ENCODE assay signal across 8 mouse cellular contexts in genomic region chr17:46075116-46075485, GRCm38 (mm10). TPM values are rescaled to one million over a fixed set of nuclear protein-coding genes. Genes with fewer than 3 reads are reported as not detected.
DNase-seq lines count a peak whose midpoint lies in the region; TF ChIP-seq lines count a peak whose summit lies in the region.

No protein-coding gene starts in this region.

- TF ChIP-seq POLR2A in brain, embryonic 14.5 days (IDR thresholded peaks at IDR 0.05; ENCODE audit: borderline replicate concordance, extremely low read depth, insufficient read depth, insufficient read length, poor library complexity, severe bottlenecking) = no peak

- DNase-seq in ovary, postnatal 36 days (ENCODE audit: low spot score) = peak; percentile 37
- DNase-seq in ovary, postnatal 14 days (ENCODE audit: low spot score) = no peak
- no peak for DNase-seq in brain, embryonic 14.5 days (ENCODE audit: low read depth)
- peak; percentile 72 for DNase-seq in kidney, postnatal 10 days
- DNase-seq in naive thymus-derived CD4-positive, alpha-beta T cell, adult 2 months (ENCODE audit: low read depth) = peak; percentile 84
- peak; percentile 46 for DNase-seq in yolk sac, embryonic 10.5 days (ENCODE audit: low spot score)
- no peak for DNase-seq in left cerebral cortex, postnatal 36 days (ENCODE audit: low spot score in 2 of 2)
- DNase-seq in gastrocnemius, adult 18-20 months (ENCODE audit: low spot score) = no peak

- intact Hi-C loops in left cerebral cortex, postnatal 36 days (cut with DNase I) = no loop called here

- peak; percentile 26; the same call in 1 of the 2 replicates for TF ChIP-seq CTCF in brain, embryonic 14.5 days (IDR thresholded peaks at IDR 0.05; ENCODE audit: borderline replicate concordance, extremely low read depth, insufficient read depth, insufficient read length)

RNA-seq across cellular contexts. Expression of gene Mrps18a, which starts 35.7 kb away (rescaled TPM):
- polyA plus RNA-seq in brain, embryonic 14.5 days (2012; rRNA removed) = 73.0 and 82.8 TPM in 2 replicates
- 10 to 100 TPM; 84.1 to 88.9 TPM for total RNA-seq in left cerebral cortex, postnatal 36 days (2021)
- total RNA-seq in gastrocnemius, adult 18-20 months (2021) = 10 to 100 TPM; 86.2 to 99.1 TPM

RNA-seq across cellular contexts. Expression of gene Vegfa, which starts 42.9 kb away (rescaled TPM):
- 168 and 204 TPM in 2 replicates for polyA plus RNA-seq in brain, embryonic 14.5 days (2012; rRNA removed)
- total RNA-seq in left cerebral cortex, postnatal 36 days (2021) = 100 to 1,000 TPM in 1 of 2 experiments, 10 to 100 TPM in 1; 70.0 to 117 TPM
- total RNA-seq in gastrocnemius, adult 18-20 months (2021) = 100 to 1,000 TPM in 1 of 2 experiments, 10 to 100 TPM in 1; 90.0 to 204 TPM

Comparison
In these comparisons a context has a peak if more than half of its experiments do, and no peak if none do; other contexts are left out.
1. DNase-seq: peak in ovary, postnatal 36 days (single experiment), kidney, postnatal 10 days (single experiment), naive thymus-derived CD4-positive, alpha-beta T cell, adult 2 months (single experiment) and yolk sac, embryonic 10.5 days (single experiment); none in ovary, postnatal 14 days (single experiment), brain, embryonic 14.5 days (single experiment), left cerebral cortex, postnatal 36 days (0 of 2) and gastrocnemius, adult 18-20 months (single experiment).